Mouse (Mus musculus): Measurements from ENCODE around the gene Cryba4. TPM values are rescaled to one million over a fixed set of nuclear protein-coding genes. Genes with fewer than 3 reads are reported as not detected.

Gene Cryba4
- polyA plus RNA-seq, 1 experiment from 2014 or later: 1.3 TPM

- Histone ChIP-seq H3K4me3 (ENCODE audit: low read length) (no peak overlapping the region), H3K27ac (ENCODE audit: low read depth, low read length) (no peak overlapping the region), H3K9me3 (ENCODE audit: control insufficient read depth, low read length) (no peaks in the 10 kb centered on the region), H3K9ac (ENCODE audit: low read depth, low read length) (no peak overlapping the region), H3K27me3 (replicated peaks; ENCODE audit: control insufficient read depth, insufficient read depth, low read length) (no peaks in the 10 kb centered on the region), H3K36me3 (ENCODE audit: control insufficient read depth, insufficient read depth, low read length) (no peaks in the 10 kb centered on the region), H3K4me1 (ENCODE audit: control insufficient read depth, insufficient read depth, low read depth, low read length) (peaks cover 10% of the 10 kb centered on the region), H3K4me2 (ENCODE audit: low read length) (no peak overlapping the region)
- whole genome bisulfite sequencing: 43% methylated on average over 4 of the region's 4 CpGs
- no peak for ATAC-seq
These were observed 44.0 kb downstream of the Cryba4 start for GRCm38 (mm10) chr5:112208321-112208720.

DNA sequence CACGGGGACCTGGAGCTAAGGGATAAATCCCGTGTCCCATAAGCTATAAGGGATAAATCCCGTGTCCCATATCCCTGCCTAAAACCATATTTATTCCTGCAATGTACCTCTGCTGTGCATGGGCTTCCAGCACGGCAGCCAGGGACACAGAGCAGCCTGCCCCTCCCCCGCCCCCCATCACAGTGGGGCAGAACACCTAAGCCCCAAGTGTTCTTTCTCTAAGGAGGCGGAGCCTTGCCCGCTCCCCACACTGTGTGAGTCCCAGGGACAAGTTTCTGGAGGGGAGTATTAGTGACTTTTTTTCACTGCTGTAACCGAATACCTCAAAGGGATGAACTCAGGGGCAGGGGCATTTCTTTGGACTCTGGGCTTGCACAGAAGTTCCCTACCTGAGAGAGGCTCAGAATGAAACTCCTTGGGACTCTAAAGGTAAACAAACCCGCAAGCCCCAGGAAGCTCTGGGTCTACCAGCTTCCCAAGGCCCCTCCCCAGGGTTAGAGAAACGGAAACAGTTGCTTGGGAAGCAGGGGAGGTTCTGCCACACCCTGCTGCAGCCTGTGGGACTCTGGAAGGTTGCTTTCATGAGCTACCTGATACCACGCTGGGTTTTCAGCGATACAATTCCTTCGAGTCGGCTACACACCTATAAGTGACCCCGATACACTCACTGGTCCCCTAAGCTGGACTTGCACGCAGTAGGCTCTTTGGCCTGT, 45.6 kb downstream of the Cryba4 start:
- no peaks in the 10 kb centered on the region for H3K36me3 ChIP-seq (ENCODE audit: control insufficient read depth, insufficient read depth, low read length)
- H3K4me2 ChIP-seq (ENCODE audit: low read length): no peak overlapping the region; the same call in 1 of the 2 replicates
- no peaks in the 10 kb centered on the region for H3K27me3 ChIP-seq (replicated peaks; ENCODE audit: control insufficient read depth, insufficient read depth, low read length)
- WGBS: 38% methylated on average over 16 of the region's 16 CpGs
- no peaks in the 10 kb centered on the region for H3K9me3 ChIP-seq (ENCODE audit: control insufficient read depth, low read length)
- H3K4me3 ChIP-seq (ENCODE audit: low read length): no peak overlapping the region
- no peak overlapping the region for H3K9ac ChIP-seq (ENCODE audit: low read depth, low read length)
- ATAC-seq: no peak
- peaks cover 3% of the 10 kb centered on the region; the same call in 1 of the 2 replicates for H3K4me1 ChIP-seq (ENCODE audit: control insufficient read depth, insufficient read depth, low read depth, low read length)
- no peak overlapping the region for H3K27ac ChIP-seq (ENCODE audit: low read depth, low read length)

- Histone ChIP-seq H3K4me1 (ENCODE audit: control insufficient read depth, insufficient read depth, low read depth, low read length) (no peaks in the 10 kb centered on the region), H3K4me3 (ENCODE audit: low read length) (no peak overlapping the region), H3K36me3 (ENCODE audit: control insufficient read depth, insufficient read depth, low read length) (no peaks in the 10 kb centered on the region), H3K9me3 (ENCODE audit: control insufficient read depth, low read length) (no peaks in the 10 kb centered on the region), H3K27ac (ENCODE audit: low read depth, low read length) (no peak overlapping the region), H3K4me2 (ENCODE audit: low read length) (no peak overlapping the region), H3K9ac (ENCODE audit: low read depth, low read length) (no peak overlapping the region), H3K27me3 (replicated peaks; ENCODE audit: control insufficient read depth, insufficient read depth, low read length) (no peaks in the 10 kb centered on the region)
- ATAC-seq: no peak
- 88% methylated on average over 6 of the region's 6 CpGs for WGBS
These were observed 52.7 kb downstream of the Cryba4 start for GRCm38 (mm10) chr5:112199656-112200055.

Other genes starting within 250 kb of the Cryba4 start
- 6.6 and 7.7 TPM in 2 replicates for gene Crybb1, start 3.3 kb upstream of the Cryba4 start, polyA plus RNA-seq (2015; fragmentation: Nextera tagmentation; extraction: Ambion mirVana)
- 35.6 and 35.9 TPM in 2 replicates for gene Tpst2, start 24.2 kb upstream of the Cryba4 start, polyA plus RNA-seq (2015; fragmentation: Nextera tagmentation; extraction: Ambion mirVana)
- 31.9 and 34.6 TPM in 2 replicates for gene Tfip11, start 73.8 kb upstream of the Cryba4 start, polyA plus RNA-seq (2015; fragmentation: Nextera tagmentation; extraction: Ambion mirVana)
- 58.3 and 60.8 TPM in 2 replicates for gene Srrd, start 90.5 kb upstream of the Cryba4 start, polyA plus RNA-seq (2015; fragmentation: Nextera tagmentation; extraction: Ambion mirVana)
- 37.4 and 39.6 TPM in 2 replicates for gene Hps4, start 90.6 kb upstream of the Cryba4 start, polyA plus RNA-seq (2015; fragmentation: Nextera tagmentation; extraction: Ambion mirVana)
- gene Gm6583, start 103.5 kb upstream of the Cryba4 start, polyA plus RNA-seq (2015; fragmentation: Nextera tagmentation; extraction: Ambion mirVana): 0.17 and 0.21 TPM in 2 replicates
- 29.5 and 37.0 TPM in 2 replicates for gene Asphd2, start 142.3 kb upstream of the Cryba4 start, polyA plus RNA-seq (2015; fragmentation: Nextera tagmentation; extraction: Ambion mirVana)
- gene Gm6588, start 196.9 kb upstream of the Cryba4 start, polyA plus RNA-seq (2015; fragmentation: Nextera tagmentation; extraction: Ambion mirVana): 0.62 and 0.68 TPM in 2 replicates

All from hindbrain, embryonic 16.5 days (tissue).